Mouse (Mus musculus) gastrocnemius, adult 18-20 months (tissue): Measurements from ENCODE around the gene Ryr3. TPM values are rescaled to one million over a fixed set of nuclear protein-coding genes. Genes with fewer than 3 reads are reported as not detected.
A peak's percentile ranks its signal among the peaks of the same experiment; 100 is the strongest.

Source experiments
- DNase-seq: peaks from one replicate; pipeline ENCODE4 v3.0.0; 2021; ENCODE audit warnings: low spot score
- long read RNA-seq, 2 experiments: library from polyadenylated mRNA; stranded (forward); transcript quantifications; one replicate each; pipeline ENCODE4 v2.0.0; 2021
- total RNA-seq, 2 experiments: library from RNA; stranded (reverse); gene quantifications; 2 replicates each; pipeline ENCODE4 v1.2.3; 2021

Gene Ryr3
- under 1 TPM; 0.16 to 0.28 TPM for total RNA-seq
- long read RNA-seq, experiment 1, result 0 reads
- long read RNA-seq, experiment 2, result 0 reads

DNA sequence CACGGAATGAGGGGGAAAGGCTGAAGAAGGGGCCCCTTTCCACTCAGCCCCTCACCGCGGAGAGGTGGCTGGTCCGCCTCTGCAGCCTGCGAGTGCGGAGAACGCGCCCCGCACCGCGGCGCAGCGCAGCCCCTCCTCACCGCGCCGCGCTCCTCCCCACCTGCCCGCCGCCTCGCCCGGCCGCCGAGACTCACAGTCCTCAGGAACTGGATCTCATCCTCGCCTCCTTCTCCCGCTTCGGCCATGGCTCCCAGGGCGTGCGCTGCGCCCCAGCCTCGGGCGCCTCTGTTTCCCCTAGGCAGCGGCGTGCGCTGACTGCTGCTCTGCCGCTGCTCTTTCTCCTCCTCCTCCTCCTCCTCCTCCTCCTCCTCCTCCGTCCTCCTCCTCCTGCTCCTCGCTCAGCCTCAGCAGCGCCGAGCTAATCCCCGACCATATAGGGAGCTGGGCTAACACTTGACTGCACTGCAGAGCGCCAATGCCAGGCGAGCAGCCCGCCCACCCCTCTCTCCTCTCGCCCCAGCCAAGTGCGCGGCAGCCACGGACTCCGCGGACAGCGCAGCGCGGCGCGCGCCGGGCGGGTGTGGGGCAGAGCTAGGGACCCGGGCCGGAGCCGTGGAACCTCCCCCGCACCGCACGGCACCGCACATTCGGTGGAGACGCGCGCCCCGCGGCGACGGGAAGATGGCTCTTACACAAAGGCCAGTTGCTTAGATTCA lies at the start of gene Ryr3:
Gene Ryr3, minus strand, starts transcription at position 351 of the 716 bp plus-strand sequence.
- DNase-seq, result no peak

DNA sequence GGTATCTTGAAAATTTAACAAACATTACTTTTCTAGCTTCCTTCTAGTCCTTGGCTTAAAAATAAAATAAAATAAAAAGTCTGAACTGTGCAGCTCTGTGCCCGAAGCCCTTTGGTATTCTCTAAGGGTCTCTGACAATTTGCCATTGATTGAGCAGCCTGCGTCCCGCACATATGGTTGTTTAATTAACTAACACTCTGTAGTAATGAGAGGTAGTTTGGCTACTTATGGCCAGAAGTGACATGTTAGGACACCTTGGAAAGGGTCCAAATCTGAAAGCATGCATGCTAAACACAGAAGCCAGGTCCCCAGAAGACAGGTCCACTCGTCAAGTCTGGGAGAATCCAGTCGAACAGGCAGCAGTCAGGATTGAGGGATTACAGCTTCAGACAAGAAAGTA lies 22.0 kb upstream of the Ryr3 start:
- DNase-seq, result no peak

DNA sequence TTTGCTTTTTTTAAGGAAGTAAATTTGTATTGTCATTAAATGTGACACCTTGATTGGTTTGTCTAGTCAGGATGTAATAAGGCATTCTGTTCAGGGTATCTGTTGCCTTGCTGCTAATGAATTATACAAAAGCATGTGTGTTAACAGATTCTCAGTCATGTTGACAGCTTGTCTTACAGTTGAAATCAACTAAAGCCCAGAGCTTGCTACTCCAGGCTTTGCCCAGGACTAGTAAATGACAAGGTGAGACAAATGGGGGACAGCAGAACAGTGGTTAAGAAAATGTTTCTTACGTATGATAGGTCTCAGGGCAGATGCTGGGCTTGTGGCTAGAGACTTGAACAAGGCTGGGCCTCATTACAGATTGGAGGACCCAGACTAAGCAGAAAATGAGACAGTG lies 20.1 kb upstream of the Ryr3 start:
- no peak for DNase-seq

DNA sequence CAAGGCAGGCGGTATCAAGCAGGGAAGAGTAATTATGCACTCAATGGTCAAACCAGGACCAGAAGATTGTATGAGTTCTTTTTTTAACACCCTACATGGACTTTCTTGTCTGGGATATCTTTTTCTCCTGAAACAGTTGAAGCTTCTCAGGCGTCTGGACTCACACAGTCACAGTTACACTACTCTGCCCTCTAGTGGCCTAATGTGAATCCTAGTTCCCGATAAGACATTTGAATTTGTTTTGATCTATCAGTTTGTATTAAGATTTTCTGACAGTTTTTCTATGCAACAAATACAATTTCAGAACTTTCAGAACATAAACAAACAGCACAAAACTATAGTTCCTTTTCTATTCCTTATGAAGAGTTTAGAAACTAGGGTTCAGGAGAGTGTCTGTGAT lies 17.7 kb upstream of the Ryr3 start:
- DNase-seq, result peak; percentile 15

DNA sequence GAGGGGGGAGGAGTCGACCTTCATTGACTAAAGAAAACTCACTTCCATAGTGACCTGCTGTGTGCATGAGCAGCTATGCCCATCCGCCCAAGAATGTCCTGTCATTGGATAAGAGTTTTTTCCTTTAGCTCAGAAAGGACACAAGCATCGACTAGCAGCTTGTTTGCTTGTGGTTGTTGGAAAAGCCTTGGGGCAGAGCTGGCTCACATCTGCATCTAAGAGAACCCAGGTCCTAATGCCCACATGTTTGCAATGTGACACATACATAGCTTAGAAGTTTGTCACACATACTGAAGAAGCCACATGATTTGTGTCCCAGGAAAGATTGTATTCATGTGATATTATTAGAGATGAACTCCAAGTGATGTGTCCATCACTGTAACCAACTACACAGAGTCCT lies 16.5 kb upstream of the Ryr3 start:
- no peak for DNase-seq

DNA sequence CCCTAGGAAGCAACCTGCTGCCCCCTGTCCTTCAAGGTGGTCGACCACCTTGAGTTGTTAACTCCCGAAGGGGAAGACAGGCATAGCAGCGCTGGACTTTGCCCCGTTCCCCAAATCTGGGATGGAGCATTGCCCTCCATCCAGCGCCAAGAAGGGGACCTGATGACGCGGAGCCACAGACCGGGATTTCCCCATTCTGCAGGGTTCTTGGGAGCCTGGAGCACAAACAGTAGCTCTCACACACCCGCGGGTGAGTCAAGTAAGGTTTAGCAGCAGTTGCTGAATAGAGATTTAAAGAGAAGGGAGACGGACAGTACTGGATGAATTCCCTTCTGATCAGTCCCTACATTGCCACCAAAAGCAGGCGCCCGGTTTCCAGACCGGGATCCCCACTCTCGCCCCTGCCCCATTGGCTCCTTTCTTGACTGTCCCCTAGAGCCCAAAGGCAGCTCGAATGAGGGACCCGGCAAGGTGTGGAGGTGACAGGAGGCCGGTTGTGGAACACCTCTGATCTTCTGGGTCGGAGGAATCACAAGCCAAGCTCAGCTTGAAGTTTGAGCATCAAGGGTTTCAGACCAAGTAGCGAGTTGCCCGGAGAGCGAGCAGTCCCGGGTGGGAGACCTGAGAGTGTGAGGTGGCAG lies 671 bp downstream of the Ryr3 start:
- no peak for DNase-seq

DNA sequence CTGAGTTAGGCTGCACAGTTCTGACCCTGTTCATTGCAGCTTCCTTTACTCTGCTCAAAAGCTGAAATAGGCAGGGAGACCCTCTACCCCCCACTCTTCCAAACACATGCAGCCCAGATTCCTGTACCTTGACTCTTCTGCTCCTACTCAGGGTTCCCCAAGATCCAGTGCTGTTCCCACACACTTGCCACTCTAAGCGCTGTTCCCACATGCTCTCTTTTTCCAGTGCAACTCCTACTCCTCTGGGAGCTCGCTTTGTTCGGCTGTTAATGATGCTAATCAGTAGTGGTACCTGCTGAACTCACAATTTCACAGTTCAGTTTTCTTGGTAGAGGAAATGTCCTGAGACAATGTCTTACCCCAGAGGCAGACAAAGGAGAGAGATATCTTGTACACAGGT lies 6.9 kb downstream of the Ryr3 start:
- DNase-seq, result no peak

DNA sequence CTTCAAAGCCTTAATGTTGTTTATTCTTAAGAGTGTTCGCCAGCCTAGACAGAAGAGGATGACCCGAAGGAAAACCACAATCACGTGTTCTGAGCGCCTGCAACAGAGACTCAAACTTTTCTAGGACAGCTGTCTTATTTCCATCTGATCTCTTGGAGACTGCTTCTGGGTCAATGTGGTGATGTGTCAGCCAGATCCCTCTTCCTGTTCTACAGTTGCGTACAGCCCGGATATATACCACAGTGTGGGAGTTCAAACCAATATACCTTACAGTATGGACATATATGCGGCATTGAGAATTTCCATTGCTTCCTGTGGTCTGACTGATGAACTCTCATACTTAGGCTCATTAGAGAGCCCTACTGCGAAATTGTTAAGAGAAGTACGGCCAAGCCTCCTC lies 7.6 kb downstream of the Ryr3 start:
- no peak for DNase-seq

DNA sequence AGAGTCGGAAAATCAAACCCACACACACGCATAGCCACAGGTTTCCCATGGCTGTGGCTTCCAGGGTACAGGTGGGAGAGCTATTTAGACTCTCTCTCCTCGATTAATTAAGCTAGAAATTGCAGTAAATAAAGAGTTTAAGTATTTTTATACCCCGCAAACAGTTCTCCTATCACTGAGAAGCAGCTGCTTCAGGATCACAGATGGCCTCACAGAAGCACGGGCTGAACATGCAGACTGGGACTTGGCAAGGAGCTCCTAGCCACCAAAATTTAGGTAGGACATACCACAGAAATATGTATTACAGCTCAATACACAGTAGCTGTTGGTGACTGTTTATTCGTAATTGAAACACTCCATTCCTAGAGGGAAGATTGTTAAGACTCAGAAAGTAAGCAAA lies 14.0 kb downstream of the Ryr3 start:
- DNase-seq, result no peak

DNA sequence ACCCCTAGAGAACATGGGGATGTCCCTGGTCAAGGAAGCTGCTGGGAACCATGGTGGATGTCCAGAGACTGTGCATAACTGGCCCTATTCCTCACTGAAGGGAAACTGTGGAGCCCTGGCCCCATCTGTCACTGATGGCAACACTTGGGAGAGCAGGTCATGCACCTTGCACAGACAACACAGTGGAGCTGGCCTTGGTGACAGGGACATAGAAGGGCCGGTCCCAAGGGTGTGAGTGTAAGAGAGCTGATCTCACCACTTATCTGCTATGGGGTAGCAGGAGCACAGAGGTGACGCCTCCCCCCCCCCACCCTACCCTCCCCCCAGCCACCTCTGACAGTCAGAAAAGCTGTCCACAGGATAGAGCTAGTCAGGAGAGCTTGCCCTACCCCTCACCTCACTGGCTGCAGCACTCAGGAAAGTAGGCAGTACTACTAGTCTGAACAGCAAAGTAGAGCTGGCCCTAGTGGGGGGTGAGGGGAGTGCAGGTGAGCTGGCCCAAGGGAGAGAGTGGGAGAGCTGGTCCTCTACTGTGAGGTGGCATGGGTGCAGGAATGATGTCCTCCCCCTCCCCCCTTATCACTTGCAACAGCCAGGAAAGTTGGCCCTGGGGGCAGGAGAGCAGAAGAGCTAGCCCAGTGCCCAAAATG lies 17.7 kb downstream of the Ryr3 start:
- no peak for DNase-seq

DNA sequence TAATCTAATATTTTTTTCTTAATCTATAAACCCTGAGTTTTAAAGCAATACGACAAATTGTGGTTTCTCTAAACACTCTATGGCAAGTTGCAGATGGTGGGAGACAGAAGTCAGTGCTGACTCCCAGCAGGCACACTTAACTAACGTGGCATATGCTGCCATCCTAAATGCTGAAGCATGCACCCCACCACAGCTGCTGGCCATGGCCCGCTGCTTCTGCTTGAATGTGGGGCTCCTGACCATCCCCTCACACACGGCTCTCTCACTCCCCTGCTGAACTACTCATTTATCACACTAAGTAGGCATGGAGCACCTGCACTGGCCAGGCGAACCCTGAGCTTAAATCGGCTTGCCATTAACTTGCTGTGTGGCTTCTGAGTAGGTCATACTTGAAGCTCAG lies 29.7 kb downstream of the Ryr3 start:
- no peak for DNase-seq

DNA sequence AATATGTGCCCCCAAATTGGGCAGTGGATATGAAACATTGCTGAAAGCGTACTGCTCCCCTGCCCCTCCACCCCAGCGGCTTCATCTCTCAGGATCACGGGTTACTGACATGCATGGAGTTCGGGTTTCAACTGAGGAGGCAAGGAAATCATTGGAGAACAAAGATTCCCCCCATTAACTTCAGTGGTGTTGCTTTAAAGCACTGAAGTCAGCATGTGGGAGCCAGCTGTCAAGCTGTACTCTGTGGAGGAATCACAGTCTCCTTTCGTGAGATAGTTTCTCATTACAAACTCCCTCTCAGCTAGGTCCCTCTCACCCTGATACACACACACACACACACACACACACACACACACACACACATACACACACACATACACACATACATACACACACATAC lies 35.2 kb downstream of the Ryr3 start:
- no peak for DNase-seq

DNA sequence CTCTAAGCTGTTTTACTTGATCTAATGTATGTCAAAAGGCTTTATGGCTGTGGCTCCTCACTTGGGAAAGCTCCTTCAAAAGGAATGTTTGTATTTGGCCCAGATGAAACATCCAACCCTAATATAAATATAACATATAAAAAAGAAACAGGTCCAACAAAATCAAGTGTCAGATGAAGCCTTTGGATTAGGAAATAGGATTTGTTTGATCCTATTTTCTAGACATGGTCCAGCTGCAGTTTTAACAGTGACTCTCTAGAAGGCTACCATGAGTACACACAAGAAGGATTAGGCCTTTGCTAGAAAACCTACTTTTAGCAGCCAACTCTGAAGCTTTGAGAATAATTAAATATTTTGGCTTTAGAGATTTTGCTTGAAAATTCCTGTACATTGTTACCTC lies 38.8 kb downstream of the Ryr3 start:
- no peak for DNase-seq

DNA sequence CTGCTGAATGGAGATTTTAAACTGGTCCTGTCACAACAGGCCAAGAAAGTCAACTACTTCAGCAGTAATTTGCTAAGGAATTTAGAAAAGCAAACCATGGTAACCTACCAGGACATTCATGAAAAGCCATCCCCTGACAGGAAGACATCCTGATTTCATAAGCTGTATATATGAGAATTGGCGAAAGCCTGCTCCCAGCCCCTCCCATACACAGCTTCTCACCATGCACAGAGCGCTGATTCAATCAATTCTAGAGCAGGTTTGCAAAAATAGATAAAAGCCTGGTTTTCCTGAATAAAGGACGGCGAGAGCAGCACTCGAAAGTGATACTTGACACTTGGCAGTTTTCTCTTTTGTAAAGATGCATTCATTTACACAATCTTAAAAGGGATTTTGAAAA lies 40.6 kb downstream of the Ryr3 start:
- no peak for DNase-seq

DNA sequence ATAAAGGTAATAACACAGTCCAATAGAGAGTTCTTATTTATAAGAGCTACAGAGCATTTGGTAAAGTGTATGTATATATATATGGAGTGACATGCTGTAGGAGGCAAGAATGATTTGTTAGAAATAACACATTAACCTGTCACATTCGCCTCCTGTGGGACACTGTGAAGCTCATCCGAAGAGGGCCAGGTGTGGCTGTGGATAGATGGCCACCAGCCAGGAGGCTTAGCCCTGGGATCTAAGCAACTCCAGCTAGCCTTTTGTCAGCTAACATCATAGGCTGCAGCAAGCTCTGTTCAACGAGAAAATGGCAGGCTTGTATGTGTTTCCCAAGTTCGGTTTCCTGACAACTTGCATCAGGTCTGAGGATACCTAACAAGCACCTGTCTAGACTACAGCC lies 48.8 kb downstream of the Ryr3 start:
- no peak for DNase-seq

DNA sequence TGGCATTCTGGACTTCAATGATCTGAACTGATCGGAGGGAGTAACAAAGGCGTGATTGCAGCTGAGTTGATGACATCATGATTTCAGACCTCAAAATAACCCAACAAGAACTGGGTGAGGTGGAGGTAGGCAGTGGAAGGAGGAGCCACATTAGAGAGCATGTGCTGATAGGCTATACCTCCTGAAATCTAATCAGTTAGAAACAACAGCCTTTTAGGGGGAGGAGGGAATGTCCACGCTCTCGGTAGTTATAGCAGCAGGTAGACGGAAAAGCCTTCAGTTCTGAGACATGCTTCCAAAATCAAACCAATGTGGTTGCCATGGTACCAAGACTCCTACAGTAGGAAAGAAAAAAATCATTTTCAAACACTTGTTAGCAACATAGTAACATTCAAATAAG lies 55.4 kb downstream of the Ryr3 start:
- no peak for DNase-seq

DNA sequence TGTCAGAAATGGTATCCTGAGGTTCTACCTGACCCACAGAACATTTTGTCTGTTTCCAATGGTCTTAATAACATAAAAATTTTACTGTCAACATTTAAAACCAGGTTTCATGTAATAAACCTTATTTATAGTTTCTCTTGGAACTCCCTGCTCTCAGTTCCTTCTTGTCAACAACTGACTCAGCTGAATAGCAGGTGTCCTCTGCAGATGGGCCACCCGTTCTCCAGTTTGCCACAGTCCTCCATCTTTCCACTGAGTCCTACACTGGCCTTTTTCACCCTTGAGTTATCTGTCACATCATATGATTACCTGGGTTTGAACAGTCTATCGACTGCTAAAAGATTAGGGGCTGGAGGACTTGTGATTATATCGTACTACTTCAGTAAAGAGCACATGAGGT lies 79.1 kb downstream of the Ryr3 start:
- DNase-seq, result no peak

DNA sequence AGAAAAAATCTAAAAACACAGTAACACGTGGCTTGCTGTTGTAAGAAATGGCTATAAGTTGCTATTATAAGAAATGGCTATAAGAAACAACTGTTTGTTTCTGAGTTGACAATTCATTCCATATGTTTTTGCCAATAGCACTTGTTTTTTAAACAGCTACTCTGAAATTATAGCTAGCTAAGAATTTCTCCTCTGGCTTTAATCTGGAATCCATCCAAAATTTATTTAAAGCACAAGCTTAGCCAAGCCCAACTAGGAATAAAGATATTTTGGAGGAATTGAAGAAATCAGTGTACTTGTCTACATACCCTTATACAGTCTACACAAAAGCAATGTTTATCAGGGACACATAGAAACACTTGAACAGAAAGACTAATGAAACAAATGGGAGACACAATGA lies 93.4 kb downstream of the Ryr3 start:
- DNase-seq, result no peak

DNA sequence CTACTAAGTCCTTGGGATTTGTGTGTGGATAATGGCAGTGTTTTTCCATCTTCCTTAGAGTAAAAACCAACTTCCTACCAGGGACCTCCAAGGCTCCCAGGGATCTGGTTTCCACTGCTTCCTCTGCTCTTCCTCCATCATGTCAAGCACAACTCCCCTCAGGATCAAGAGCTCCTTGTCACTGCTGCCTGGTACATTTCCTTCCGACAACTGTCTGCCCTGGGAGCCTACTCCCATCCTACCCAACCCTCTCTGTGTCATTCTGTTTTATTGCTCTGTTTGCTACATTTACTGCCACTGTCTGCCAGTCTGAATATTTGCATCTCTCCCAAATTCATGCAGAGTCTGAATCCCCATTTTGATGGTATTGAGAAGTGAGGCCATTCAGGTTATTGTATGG lies 97.8 kb downstream of the Ryr3 start:
- no peak for DNase-seq

DNA sequence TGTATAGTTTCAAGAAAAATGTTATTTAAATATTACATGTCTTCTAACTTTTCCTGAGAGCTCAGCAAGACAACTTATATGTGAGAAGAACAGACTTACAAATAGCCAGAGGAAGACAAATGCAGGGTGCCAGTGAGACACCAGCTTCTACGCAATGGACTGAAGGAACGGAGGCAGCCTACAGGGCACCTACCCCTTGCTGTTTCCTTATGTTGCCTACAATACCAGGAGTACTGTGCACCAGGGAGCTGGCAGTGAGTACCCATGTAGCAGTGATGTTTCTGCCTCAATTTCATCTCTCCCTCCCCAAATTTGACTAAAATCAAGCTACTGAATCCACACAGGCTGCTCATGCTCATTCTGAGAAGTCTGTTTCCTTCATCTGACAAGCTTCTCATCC lies 100.1 kb downstream of the Ryr3 start:
- DNase-seq, result no peak

DNA sequence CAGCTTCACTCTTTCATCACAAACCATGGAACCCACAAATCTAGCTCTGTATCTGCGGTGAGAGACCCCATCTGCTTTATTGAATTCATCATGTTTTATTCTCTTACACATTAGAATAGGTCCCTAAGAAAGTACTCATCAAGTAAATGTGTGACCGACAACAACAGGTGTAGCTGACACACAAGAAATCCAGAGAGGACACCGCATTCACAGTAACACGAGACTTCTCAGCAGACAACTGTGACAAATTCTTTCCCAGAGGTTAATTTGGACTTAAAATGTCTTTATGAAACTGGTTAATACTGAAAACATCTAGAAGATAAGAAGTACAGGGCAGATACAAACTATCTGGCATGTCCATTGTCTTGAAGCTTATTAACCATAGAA lies 101.0 kb downstream of the Ryr3 start:
- DNase-seq, result no peak

DNA sequence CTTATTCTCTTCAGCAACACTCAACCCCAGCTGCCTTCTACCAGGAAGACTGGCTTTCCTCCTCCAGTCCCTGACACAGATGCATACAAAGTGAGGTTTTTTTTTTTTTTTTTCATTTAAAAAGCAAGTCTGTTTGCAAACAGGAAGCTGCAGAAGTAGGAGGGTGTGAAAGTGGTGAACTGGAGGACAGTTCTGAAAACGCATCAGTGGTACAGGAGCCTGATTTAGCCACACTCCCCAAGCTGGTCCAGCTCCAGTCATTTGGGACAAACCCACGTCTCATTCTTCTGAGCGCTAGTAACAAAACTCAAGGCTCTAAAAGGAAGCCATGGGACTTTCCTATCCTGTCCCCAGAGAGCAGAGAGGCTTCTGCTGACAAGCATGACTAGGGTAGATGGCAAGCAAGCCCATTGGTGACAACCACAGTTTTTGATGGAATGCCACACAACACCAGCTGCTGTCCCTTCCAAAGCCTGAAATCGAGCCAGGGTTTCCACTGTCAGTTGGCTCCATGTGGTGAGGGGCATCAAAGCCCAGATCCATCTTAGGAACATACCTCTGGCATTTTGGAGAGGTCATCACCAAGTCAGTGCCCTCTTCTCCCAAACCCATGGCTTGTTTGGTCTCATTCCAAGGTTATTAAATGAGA lies 101.5 kb downstream of the Ryr3 start:
- no peak for DNase-seq

DNA sequence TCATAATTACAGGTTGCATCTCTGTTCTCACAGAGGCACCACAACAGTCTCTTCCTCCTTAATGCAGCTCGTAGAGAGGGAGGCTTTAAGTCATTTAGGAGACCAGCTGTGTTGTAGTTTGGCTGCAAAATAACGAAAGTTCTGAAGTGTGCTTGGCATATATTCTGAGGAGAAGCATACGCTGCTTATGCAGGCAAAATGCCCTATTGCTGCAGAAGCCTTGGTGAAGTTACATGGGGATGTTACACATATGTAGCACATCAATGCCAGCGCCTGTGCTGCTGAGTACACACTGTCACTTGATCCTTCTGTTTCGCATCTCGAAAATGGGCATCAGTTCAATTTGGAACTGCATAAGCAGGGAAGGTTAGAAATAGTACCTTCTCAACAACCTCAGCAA lies 112.3 kb downstream of the Ryr3 start:
- no peak for DNase-seq
